8 mouse cellular contexts compared by ENCODE assay signal in the genomic region with DNA sequence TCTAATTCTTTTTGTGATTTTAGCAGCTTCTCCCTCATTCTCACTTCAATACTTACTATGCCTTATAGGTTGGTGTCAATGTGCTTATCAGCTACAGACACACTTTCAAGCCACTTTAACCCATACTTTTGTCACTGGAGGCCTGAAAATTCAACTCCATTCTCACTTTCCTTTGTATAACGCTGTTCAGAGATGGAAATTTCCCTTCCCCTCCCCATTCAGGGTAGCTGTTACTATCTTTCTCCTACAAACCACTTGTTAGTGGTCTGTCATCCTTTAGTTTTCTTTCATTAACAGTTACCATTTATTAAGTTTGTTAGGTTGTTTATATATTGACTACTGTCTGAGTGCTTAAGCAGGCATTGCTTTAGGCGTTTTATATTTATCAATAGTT. TPM values are rescaled to one million over a fixed set of nuclear protein-coding genes. Genes with fewer than 3 reads are reported as not detected.
DNase-seq lines count a peak whose midpoint lies in the region; ATAC-seq and TF ChIP-seq lines count a peak whose summit lies in the region.

Gene Mtmr2 (plus strand): TSS at position 7 of the 394 bp plus-strand sequence.

- no peak for TF ChIP-seq CTCF in liver, postnatal 0 days (IDR thresholded peaks at IDR 0.05; ENCODE audit: low read depth)

- H3K4me1 ChIP-seq in forebrain, embryonic 16.5 days (replicated peaks; ENCODE audit: control insufficient read depth, insufficient read depth, low read length): peaks cover 11% of the 10 kb centered on the region
- peaks cover 13% of the 10 kb centered on the region for H3K4me1 ChIP-seq in hindbrain, embryonic 14.5 days (replicated peaks; ENCODE audit: control insufficient read depth, insufficient read depth, low read length)
- H3K4me1 ChIP-seq in liver, postnatal 0 days (ENCODE audit: insufficient read depth): peaks cover 8% of the 10 kb centered on the region; the same call in 1 of the 2 replicates

- H3K27me3 ChIP-seq in forebrain, embryonic 16.5 days (replicated peaks; ENCODE audit: control insufficient read depth, insufficient read depth, low read length): no peaks in the 10 kb centered on the region
- H3K27me3 ChIP-seq in hindbrain, embryonic 14.5 days (ENCODE audit: control insufficient read depth, insufficient read depth, low read length): no peaks in the 10 kb centered on the region
- no peaks in the 10 kb centered on the region for H3K27me3 ChIP-seq in liver, postnatal 0 days (ENCODE audit: insufficient read depth, low read length)

- WGBS in forebrain, embryonic 16.5 days: 42% methylated on average over 2 of the region's 2 CpGs
- WGBS in hindbrain, embryonic 14.5 days: 53% methylated on average over 2 of the region's 2 CpGs
- 34% methylated on average over 2 of the region's 2 CpGs for WGBS in liver, postnatal 0 days (ENCODE audit: insufficient replicate concordance)

- H3K9ac ChIP-seq in forebrain, embryonic 16.5 days (replicated peaks; ENCODE audit: low read depth, low read length): peak within 1 kb of the TSS; percentile 99
- peak within 1 kb of the TSS; percentile 81 for H3K9ac ChIP-seq in hindbrain, embryonic 14.5 days
- H3K9ac ChIP-seq in liver, postnatal 0 days (replicated peaks): peak within 1 kb of the TSS; percentile 99

- no peak for TF ChIP-seq EP300 in liver, postnatal 0 days (IDR thresholded peaks at IDR 0.05; ENCODE audit: low read depth)

- H3K4me2 ChIP-seq in forebrain, embryonic 16.5 days (ENCODE audit: low read length): peak within 1 kb of the TSS; percentile 88
- H3K4me2 ChIP-seq in hindbrain, embryonic 14.5 days (replicated peaks): peak within 1 kb of the TSS; percentile 84
- H3K4me2 ChIP-seq in liver, postnatal 0 days (ENCODE audit: low read depth, low read length): peak within 1 kb of the TSS; percentile 89

- H3K4me3 ChIP-seq in forebrain, embryonic 16.5 days (replicated peaks; ENCODE audit: low read length): peak within 1 kb of the TSS; percentile 98
- peak within 1 kb of the TSS; percentile 73 for H3K4me3 ChIP-seq in hindbrain, embryonic 14.5 days (replicated peaks; ENCODE audit: low read length)
- H3K4me3 ChIP-seq in liver, postnatal 0 days (ENCODE audit: low read depth, low read length): peak within 1 kb of the TSS; percentile 95

- no peaks in the 10 kb centered on the region for H3K36me3 ChIP-seq in forebrain, embryonic 16.5 days (ENCODE audit: control insufficient read depth, insufficient read depth)
- H3K36me3 ChIP-seq in hindbrain, embryonic 14.5 days (replicated peaks; ENCODE audit: control insufficient read depth, insufficient read depth): no peaks in the 10 kb centered on the region
- H3K36me3 ChIP-seq in liver, postnatal 0 days (replicated peaks; ENCODE audit: insufficient read depth, low read length): no peaks in the 10 kb centered on the region

- ATAC-seq in forebrain, embryonic 16.5 days: no peak
- no peak for ATAC-seq in hindbrain, embryonic 14.5 days (ENCODE audit: low FRiP score)
- ATAC-seq in liver, postnatal 0 days: no peak

- H3K27ac ChIP-seq in forebrain, embryonic 16.5 days (ENCODE audit: low read length): peak within 1 kb of the TSS; percentile 87
- H3K27ac ChIP-seq in hindbrain, embryonic 14.5 days: peak within 1 kb of the TSS; percentile 89
- H3K27ac ChIP-seq in liver, postnatal 0 days (ENCODE audit: low read depth): peak within 1 kb of the TSS; percentile 99

- no peaks in the 10 kb centered on the region for H3K9me3 ChIP-seq in forebrain, embryonic 16.5 days (ENCODE audit: control insufficient read depth, low read length)
- no peaks in the 10 kb centered on the region for H3K9me3 ChIP-seq in hindbrain, embryonic 14.5 days (ENCODE audit: control insufficient read depth, low read length)
- no peaks in the 10 kb centered on the region for H3K9me3 ChIP-seq in liver, postnatal 0 days (ENCODE audit: low read length)

- no peak for DNase-seq in layer of hippocampus, adult 18-20 months (ENCODE audit: low spot score in 2 of 2)
- DNase-seq in layer of hippocampus, adult 9-11 months: no peak
- DNase-seq in adrenal gland, postnatal 14 days: no peak
- DNase-seq in hindbrain, embryonic 14.5 days (ENCODE audit: low spot score): no peak
- DNase-seq in liver, postnatal 0 days: no peak
- no peak for DNase-seq in cerebellum, adult 9-10 months
- DNase-seq in kidney, adult 9 months: no peak

RNA-seq across cellular contexts. Expression of gene Mtmr2, which starts in this region (rescaled TPM):
- total RNA-seq in layer of hippocampus, adult 18-20 months (2021): 10 to 100 TPM; 50.7 to 61.3 TPM
- total RNA-seq in adrenal gland, postnatal 14 days (2021): 65.8 and 74.0 TPM in 2 replicates
- 65.7 and 67.0 TPM in 2 replicates for polyA plus RNA-seq in forebrain, embryonic 16.5 days (2015; fragmentation: Nextera tagmentation; extraction: Ambion mirVana)
- polyA plus RNA-seq in hindbrain, embryonic 14.5 days (2014; fragmentation: Nextera tagmentation; extraction: Ambion mirVana): 51.0 and 54.4 TPM in 2 replicates
- polyA plus RNA-seq in liver, postnatal 0 days (2015; fragmentation: Nextera tagmentation; extraction: Ambion mirVana): 17.2 and 18.2 TPM in 2 replicates
